Mouse (Mus musculus) telencephalon, adult 2 months (tissue): ENCODE data around the gene 3110040M04Rik.

Source experiments
- DNase-seq: peaks from one replicate; pipeline ENCODE4 v3.0.0-alpha.2; 2011; ENCODE audit warnings: low read depth, low spot score

Gene 3110040M04Rik

GRCm38 (mm10) chr1:151233756-151234155 lies 29.8 kb downstream of the 3110040M04Rik start:
- DNase-seq = no peak

- no peak for DNase-seq
Measured at GRCm38 (mm10) chr1:151235574-151235973, 31.7 kb downstream of the 3110040M04Rik start.

GRCm38 (mm10) chr1:151236141-151236930 lies 32.4 kb downstream of the 3110040M04Rik start:
- DNase-seq = peak; percentile 35

- no peak for DNase-seq
Measured at GRCm38 (mm10) chr1:151237780-151238179, 33.9 kb downstream of the 3110040M04Rik start.

GRCm38 (mm10) chr1:151243332-151243731 lies 39.4 kb downstream of the 3110040M04Rik start:
- no peak for DNase-seq

- no peak for DNase-seq
Measured at GRCm38 (mm10) chr1:151244013-151244412, 40.1 kb downstream of the 3110040M04Rik start.

- no peak for DNase-seq
Measured at GRCm38 (mm10) chr1:151244761-151245160, 40.8 kb downstream of the 3110040M04Rik start.

- DNase-seq = no peak
Measured at GRCm38 (mm10) chr1:151245165-151245564, 41.2 kb downstream of the 3110040M04Rik start.

- no peak for DNase-seq
Measured at GRCm38 (mm10) chr1:151245846-151246245, 41.9 kb downstream of the 3110040M04Rik start.

GRCm38 (mm10) chr1:151250109-151250508 lies 46.2 kb downstream of the 3110040M04Rik start:
- no peak for DNase-seq

- peak; percentile 77 for DNase-seq
Measured at GRCm38 (mm10) chr1:151250529-151251193, 46.7 kb downstream of the 3110040M04Rik start.

- DNase-seq = no peak
Measured at GRCm38 (mm10) chr1:151251194-151252010, 47.5 kb downstream of the 3110040M04Rik start.
